Mouse (Mus musculus) inflammation-experienced regulatory T-cells, adult 6 months (primary cell): Measurements from ENCODE around the gene Eif3g. TPM values are rescaled to one million over a fixed set of nuclear protein-coding genes. Genes with fewer than 3 reads are reported as not detected.
A peak's percentile ranks its signal among the peaks of the same experiment; 100 is the strongest.

Experiments
- ATAC-seq: one replicate; pipeline ENCODE4 v1.8.0; 2017
- polyA plus RNA-seq, 3 experiments: library from polyadenylated mRNA; unstranded; fragments of 100-300 nt; shearing (Covaris generic); gene quantifications; one replicate each; pipeline ENCODE4 v1.2.1; 2017

Eif3g gene
- polyA plus RNA-seq, 3 experiments from 2014 or later = 159 to 219 (median 191) TPM

DNA sequence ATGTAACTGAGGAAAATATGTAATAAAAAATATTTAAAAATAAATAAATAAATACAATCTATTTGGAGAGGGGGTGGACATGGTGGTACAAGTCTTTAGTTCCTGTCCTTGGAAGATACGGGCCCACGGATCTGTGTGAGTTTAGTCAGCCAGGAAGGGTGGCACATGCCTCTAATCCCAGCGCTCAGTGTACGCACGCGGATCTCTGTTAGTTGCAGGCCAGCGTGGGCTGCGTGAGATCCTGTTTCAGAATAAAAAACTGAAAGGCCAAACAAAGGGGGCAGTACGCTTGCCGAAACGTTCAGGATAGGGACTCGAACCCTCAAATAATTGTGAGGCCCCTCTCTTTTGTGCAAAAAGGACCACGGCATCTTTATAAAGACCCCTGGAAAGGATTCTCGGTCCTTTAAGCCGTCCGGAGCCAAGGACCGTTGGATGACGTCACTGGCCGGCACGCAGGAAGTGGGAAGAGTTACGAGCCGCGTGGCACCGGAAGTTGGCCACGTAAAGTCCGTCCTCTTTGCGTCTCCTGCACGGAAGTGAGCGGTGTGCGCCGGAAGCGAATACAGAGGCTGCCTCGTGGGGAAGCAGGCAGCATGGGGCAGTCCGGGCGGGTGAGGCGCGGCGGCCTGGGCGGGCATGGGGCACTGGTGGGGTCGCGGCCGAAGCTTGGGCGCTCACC is 10.6 kb downstream of the Eif3g start, which contains the start of gene Ppan:
TSS of gene Ppan (plus strand) at position 472 of the 682 bp plus-strand sequence.
- ATAC-seq = peak; percentile 97

- ATAC-seq = no peak
Observed at GRCm38 (mm10) chr9:20887191-20887590, 11.2 kb downstream of the Eif3g start.

DNA sequence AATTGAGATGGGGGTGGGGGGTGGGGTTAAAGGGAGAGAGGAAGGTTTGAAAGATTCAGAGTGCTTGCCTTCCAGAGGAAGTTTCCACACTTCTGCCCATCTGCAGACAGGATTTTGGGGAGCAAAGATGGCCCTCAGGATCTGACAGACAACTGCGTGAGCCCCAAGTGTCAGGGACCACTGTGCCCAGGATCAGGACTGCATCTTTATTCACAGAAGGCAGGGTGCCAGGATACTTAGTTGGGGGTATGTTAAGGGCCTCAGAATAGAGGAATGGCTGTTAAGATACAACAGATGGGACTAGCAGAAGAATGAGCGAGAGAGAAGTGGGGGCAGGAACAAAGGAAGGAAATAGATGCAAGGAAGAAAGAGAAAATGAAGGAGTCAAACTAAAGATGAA is 11.9 kb downstream of the Eif3g start:
- ATAC-seq = no peak

- ATAC-seq = no peak
Observed at GRCm38 (mm10) chr9:20879097-20879792, 19.2 kb downstream of the Eif3g start, which contains the start of gene Angptl6. TSS of gene Angptl6 (minus strand) at chr9:20879727.

- ATAC-seq = peak; percentile 1
Observed at GRCm38 (mm10) chr9:20878710-20879065, 19.7 kb downstream of the Eif3g start.

DNA sequence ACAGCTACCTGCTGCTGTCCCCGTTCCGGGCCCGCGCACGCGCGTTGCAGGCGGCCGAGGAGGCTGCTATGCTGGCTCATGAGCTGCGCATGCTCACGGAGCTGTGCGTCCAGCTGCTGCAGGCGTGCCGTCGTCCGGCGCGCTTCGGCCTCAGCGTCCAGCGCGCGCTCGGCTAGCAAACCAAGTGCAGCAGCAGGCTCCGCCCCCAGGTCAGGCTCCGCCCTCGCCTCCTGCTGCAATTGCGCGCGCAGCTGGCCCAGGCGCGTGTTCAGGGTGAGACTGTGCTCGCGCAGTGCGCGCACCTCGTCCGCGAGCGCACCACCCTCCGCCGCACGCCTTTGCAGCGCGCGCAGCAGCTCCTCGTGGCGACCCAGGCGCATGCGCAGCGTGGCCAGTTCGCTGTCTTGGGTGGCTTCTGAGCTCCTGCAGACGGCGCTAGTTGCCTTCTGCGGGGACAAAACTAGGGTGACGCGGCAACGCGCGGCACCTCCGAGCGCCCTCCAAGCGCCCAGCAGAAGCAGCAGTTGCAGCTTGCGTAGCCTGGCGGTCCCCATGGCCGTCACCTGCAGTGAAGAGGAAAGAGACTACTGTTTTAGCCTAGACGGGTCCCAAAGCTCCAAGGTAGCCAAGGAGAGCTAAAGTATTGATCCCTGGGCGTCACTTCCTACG is 20.2 kb downstream of the Eif3g start:
- ATAC-seq = peak; percentile 90

DNA sequence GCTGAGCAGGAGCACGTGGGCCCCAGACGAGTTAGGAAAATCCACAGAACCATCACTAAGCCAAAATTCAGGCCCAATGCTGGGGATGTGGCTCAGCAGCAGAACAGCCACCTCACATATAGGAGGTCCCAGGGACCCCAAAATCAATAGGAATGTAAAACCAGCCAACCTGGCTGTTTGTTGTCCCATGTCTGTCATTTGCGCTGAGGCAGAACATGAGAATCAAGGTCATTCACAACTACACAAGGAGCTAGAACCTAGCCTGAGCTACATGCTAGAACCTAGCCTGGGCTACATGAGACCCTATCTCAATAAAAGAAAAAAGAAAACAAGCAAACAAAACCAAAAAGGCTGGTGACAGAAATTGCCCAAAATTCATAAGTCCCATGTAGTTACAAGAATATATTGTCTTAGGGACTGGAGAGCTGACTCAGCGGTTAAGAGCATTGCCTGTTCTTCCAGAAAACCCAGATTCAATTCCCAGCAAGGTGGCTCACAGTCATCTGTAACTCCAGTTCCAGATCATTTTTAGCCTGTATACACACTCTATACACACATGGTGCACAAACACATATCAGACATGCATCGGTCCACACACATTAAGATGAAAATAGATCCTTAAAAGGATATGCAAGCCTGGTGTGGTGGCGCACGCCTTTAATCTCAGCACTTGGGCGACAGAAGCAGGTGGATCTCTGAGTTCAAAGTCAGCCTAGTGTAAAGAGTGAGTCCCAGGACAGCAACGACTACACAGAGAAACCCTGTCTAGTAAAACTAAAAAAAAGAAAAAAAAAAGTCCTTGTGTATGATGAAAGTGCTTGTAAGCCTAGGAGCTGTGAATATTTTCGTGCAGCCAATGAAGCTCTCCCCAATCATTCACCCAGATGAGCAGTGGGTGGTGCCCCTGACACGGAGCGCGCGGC is 21.0 kb downstream of the Eif3g start:
- ATAC-seq = peak; percentile 68

GRCm38 (mm10) chr9:20876318-20877117 is 21.9 kb downstream of the Eif3g start:
- ATAC-seq = no peak

DNA sequence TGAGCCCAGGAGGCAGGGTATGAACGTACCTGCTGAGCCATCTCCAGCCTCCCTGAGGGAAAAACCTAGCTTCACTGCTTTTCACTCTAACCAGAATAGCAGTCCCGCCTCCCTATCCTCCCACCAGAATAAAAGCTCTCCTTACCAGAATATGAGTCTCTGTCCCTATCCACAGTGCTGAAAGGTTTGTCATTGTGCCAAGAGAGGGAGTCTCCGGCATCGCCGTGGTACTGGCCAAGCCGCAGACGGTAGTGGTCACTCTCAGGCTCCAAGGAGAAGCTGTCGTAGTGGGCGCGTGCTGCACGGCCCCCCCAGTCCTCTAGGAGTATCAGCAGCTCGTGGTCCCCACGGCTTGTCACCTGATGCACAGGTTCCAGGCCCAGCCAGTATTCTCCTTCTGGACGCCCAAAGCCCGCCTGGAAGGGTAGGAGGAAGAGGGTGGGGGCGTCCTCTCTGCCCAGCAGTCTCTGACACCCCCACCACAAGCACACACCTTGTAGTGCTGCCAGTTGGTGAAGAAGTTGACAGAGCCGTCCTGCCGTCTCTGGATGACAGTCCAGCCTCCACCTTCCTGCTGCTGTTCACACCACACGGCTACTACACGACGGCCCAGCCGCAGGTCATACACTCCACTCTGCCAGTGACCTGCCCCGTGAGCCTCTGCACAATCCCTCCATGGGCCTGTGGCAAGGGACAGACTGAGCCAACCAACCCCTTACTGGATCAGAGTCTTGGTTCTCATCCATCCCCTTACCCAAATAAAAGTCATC is 23.2 kb downstream of the Eif3g start:
- ATAC-seq = no peak

GRCm38 (mm10) chr9:20873521-20873920 is 24.9 kb downstream of the Eif3g start:
- no peak for ATAC-seq

DNA sequence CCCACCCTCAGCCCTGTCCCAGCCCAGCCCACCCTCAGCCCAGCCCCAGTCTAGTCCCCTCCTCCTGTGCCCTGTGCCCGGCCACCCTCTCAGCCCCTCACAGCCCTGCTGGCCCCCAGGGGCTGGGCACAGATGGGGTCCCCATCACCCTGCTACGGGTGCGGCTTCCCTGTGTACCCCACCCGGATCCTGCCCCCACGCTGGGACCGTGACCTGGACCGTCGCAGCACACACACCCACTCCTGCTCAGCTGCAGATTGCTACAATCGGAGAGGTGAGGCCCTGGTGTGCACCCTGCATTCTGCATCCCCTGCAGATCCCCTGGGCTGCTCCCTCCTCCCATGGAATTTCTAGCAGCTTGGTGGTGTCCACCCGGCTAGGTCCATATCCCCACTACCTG is 25.4 kb downstream of the Eif3g start:
- ATAC-seq = no peak

- ATAC-seq = no peak
Observed at GRCm38 (mm10) chr9:20870211-20871173, 27.9 kb downstream of the Eif3g start.

GRCm38 (mm10) chr9:20869246-20869645 is 29.2 kb downstream of the Eif3g start:
- no peak for ATAC-seq

DNA sequence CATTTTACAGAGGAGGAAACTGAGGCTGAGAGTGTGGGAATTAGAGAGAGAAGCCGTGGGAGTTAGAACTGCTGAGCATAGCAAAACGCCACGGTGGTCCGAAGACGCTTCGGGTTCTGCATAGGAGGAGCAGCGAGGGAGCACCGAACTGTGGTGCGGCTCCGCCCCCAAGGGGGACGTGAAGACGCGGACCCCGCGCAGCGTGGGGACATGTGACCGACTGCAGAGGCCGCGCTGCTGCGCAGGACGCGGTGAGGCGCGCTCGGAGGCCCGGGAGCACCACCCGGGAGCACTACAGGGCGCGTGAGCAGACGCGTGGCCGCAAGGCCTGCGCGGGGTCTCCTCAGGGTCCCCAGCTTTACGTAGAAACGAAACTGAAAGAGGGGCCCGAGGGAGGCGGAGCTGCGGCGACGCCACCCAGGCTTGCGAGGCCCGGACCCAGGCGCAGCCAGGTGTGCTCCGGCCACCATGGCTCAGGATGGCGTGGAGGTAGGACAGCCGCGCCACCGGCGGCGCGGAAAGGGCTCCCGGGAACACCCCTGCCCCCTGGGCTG is 29.9 kb downstream of the Eif3g start, which contains the start of gene A230050P20Rik:
TSS of gene A230050P20Rik (plus strand) at position 195 of the 554 bp plus-strand sequence.
- ATAC-seq = peak; percentile 69

GRCm38 (mm10) chr9:20866879-20867278 is 31.5 kb downstream of the Eif3g start:
- ATAC-seq = no peak

- no peak for ATAC-seq
Observed at GRCm38 (mm10) chr9:20862225-20862624, 36.2 kb downstream of the Eif3g start.

DNA sequence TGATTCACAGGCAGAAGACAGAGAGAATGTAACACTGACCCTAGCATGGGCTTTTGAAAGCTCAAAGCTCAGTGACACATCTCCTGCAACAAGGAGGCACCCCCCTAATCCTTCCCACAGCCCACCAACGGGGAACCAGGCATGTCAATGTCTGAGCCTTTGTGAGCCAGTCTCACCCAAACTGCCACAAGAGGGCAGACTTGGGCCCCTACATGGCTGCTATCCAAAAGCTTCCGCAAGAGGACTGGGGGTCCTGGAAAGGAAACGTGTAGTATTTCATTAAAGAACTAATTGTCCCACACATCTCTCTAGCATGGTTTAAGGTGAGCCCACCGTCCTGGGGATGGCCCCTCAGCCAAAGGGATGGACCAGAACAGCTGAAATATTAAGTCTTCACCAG is 36.6 kb downstream of the Eif3g start:
- ATAC-seq = peak; percentile 41

DNA sequence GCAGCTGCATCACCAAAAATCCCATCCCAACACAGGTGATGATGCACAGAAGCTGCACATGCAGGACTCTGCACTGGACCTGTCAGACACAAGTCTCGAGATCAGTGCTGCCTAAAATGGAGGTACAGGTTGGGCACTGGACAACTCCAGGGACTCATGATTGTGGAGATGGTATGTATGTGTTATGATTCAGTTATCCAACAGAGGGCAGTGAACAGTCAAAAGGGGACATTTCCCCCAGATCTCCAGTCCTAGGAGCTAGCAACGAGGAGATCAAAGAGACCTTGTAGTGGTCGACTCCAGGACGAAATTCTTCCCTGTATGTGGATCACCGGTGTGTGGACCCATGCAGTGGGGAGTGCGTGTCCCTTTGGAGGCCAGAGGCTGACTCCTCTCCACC is 38.5 kb downstream of the Eif3g start:
- ATAC-seq = no peak

- ATAC-seq = no peak
Observed at GRCm38 (mm10) chr9:20857131-20857530, 41.3 kb downstream of the Eif3g start.
